Mouse (Mus musculus): ENCODE measurements around the gene Armcx4. TPM values are rescaled to one million over a fixed set of nuclear protein-coding genes. Genes with fewer than 3 reads are reported as not detected.

Armcx4 gene
- 0.70 and 0.73 TPM in 2 replicates for polyA plus RNA-seq (2012; rRNA removed)

DNA sequence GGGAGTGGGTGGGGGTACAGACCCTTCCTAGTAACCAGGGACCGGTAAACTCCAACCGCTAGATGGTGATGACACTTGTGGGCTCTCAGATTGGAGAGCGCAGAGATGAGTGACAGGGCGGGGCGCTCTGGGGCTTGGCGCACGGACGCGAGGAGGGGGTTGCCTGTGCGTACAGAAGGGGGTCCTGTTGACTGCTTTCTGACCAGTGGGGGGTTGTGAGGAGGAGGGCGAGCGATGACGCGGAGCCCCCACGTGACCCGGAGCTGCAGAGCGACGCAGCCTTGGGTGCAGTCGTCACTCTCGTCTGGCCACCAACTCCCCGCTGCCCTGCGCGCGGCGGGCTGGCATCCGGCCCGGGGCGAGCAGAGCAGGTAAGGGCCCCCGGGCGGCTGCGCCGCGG lies at the start of gene Armcx4:
TSS of gene Armcx4 (plus strand) at position 253 of the 400 bp plus-strand sequence.
- no peaks in the 10 kb centered on the region for H3K27me3 ChIP-seq (ENCODE audit: control insufficient read depth, insufficient read depth, low read length)
- H3K4me3 ChIP-seq (ENCODE audit: control insufficient read depth, insufficient read depth, low read length) = peak within 1 kb of the TSS; percentile 96
- no peak within 1 kb of the TSS for H3K27ac ChIP-seq (ENCODE audit: control insufficient read depth, insufficient read depth, low read length)
- peak; percentile 46 for DNase-seq
- H3K36me3 ChIP-seq (ENCODE audit: control insufficient read depth, insufficient read depth, low read length) = no peaks in the 10 kb centered on the region
- peaks cover 3% of the 10 kb centered on the region; the same call in 1 of the 2 replicates for H3K4me1 ChIP-seq (replicated peaks; ENCODE audit: control insufficient read depth, insufficient read depth, low read length)
- 3% methylated on average over 18 of the region's 33 CpGs for WGBS
- no peak for TF ChIP-seq POLR2A (IDR thresholded peaks at IDR 0.05; ENCODE audit: control insufficient read depth, extremely low read depth, insufficient read depth, low read length, poor library complexity)
- no peak for TF ChIP-seq CTCF (IDR thresholded peaks at IDR 0.05; ENCODE audit: borderline replicate concordance, control insufficient read depth, extremely low read depth, insufficient read depth, low read length, poor library complexity)

DNA sequence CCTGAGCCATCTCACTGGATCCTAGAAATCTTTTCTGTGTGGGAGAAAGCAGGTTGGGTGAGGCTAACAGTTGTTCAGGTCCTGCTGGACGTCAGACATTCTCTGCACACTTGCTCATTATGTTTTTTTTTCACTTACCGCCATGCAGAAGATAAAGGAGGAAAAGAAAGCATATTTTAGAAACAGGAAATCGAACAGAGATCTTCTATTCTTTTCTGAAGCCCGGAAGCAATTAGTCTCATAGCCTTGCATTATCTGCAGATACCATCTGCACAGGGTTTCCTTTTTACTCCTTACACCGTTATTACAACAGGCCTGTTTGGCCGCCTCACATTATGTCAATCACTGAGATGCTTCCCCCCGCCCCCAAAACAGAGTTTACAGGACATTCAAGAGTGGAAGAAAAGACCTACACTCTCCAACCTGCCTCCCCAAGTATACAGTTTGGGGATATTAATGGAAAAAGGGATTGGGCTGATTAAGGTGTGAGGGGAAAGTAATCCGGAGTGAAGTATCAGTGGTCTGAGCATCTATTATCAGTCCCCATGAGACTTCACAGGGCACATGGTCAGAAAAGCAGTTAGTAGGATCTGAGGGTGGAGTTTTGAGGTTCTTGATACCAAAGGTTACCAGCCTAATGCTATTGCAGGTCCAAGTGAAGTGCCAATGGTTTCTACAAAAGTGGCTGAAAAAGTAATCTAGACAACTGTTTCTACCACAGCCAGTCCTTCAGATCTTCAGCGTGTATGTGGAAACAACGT lies 45.1 kb upstream of the Armcx4 start:
- 12% methylated on average over 10 of the region's 10 CpGs for WGBS
- no peaks in the 10 kb centered on the region; the same call in 1 of the 2 replicates for H3K4me1 ChIP-seq (replicated peaks; ENCODE audit: control insufficient read depth, insufficient read depth, low read length)
- H3K27ac ChIP-seq (ENCODE audit: control insufficient read depth, insufficient read depth, low read length) = no peak overlapping the region
- no peaks in the 10 kb centered on the region for H3K27me3 ChIP-seq (ENCODE audit: control insufficient read depth, insufficient read depth, low read length)
- H3K4me3 ChIP-seq (ENCODE audit: control insufficient read depth, insufficient read depth, low read length) = no peak overlapping the region
- no peak for TF ChIP-seq POLR2A (IDR thresholded peaks at IDR 0.05; ENCODE audit: control insufficient read depth, extremely low read depth, insufficient read depth, low read length, poor library complexity)
- no peaks in the 10 kb centered on the region for H3K36me3 ChIP-seq (ENCODE audit: control insufficient read depth, insufficient read depth, low read length)
- DNase-seq = no peak

DNA sequence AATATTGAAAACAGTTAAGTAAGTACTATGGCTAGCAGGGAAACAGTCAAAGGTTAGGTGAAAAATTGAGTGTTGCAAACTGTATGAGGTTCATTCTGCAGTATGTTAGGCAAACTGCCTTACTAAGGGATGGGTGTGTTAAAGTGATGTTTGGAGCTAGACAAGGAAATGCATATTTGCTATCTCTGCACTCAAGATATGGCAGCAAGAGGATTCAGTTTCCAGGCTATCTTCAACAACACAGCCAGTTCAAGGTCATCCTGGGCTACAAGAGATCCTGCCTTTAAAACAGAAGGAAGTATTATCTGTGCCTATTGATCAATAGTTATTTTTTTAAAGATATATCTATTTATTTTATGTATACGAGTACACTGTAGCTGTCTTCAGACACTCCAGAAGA lies 40.0 kb upstream of the Armcx4 start:
- no peaks in the 10 kb centered on the region for H3K4me1 ChIP-seq (replicated peaks; ENCODE audit: control insufficient read depth, insufficient read depth, low read length)
- no peak for DNase-seq
- H3K36me3 ChIP-seq (ENCODE audit: control insufficient read depth, insufficient read depth, low read length) = no peaks in the 10 kb centered on the region
- 83% methylated on average over 1 of the region's 1 CpGs for WGBS
- TF ChIP-seq POLR2A (IDR thresholded peaks at IDR 0.05; ENCODE audit: control insufficient read depth, extremely low read depth, insufficient read depth, low read length, poor library complexity) = no peak
- TF ChIP-seq CTCF (IDR thresholded peaks at IDR 0.05; ENCODE audit: borderline replicate concordance, control insufficient read depth, extremely low read depth, insufficient read depth, low read length, poor library complexity) = no peak
- no peak overlapping the region for H3K4me3 ChIP-seq (ENCODE audit: control insufficient read depth, insufficient read depth, low read length)
- H3K27me3 ChIP-seq (ENCODE audit: control insufficient read depth, insufficient read depth, low read length) = no peaks in the 10 kb centered on the region
- H3K27ac ChIP-seq (ENCODE audit: control insufficient read depth, insufficient read depth, low read length) = no peak overlapping the region

DNA sequence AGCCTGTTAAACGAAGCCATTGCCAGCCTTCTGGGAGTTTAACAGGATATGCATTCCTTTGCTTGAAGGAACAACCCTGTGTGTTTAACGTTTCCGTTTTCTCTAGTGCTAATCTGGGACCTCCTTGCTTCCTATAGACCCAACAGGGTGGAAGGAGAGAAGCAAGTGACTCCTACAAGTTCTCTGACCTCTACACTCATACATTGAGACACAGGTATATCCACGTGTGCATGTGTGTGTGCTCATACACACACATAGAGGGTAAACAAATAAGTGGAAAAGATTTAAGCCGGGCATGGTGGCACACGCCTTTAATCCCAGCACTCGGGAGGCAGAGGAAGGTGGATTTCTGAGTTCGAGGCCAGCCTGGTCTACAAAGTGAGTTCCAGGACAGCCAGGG lies 38.9 kb upstream of the Armcx4 start:
- H3K27me3 ChIP-seq (ENCODE audit: control insufficient read depth, insufficient read depth, low read length) = no peaks in the 10 kb centered on the region
- no peak overlapping the region for H3K27ac ChIP-seq (ENCODE audit: control insufficient read depth, insufficient read depth, low read length)
- H3K36me3 ChIP-seq (ENCODE audit: control insufficient read depth, insufficient read depth, low read length) = no peaks in the 10 kb centered on the region
- no peak for TF ChIP-seq POLR2A (IDR thresholded peaks at IDR 0.05; ENCODE audit: control insufficient read depth, extremely low read depth, insufficient read depth, low read length, poor library complexity)
- TF ChIP-seq CTCF (IDR thresholded peaks at IDR 0.05; ENCODE audit: borderline replicate concordance, control insufficient read depth, extremely low read depth, insufficient read depth, low read length, poor library complexity) = no peak
- no peak for DNase-seq
- no peak overlapping the region for H3K4me3 ChIP-seq (ENCODE audit: control insufficient read depth, insufficient read depth, low read length)
- H3K4me1 ChIP-seq (replicated peaks; ENCODE audit: control insufficient read depth, insufficient read depth, low read length) = no peaks in the 10 kb centered on the region
- 78% methylated on average over 8 of the region's 8 CpGs for WGBS

DNA sequence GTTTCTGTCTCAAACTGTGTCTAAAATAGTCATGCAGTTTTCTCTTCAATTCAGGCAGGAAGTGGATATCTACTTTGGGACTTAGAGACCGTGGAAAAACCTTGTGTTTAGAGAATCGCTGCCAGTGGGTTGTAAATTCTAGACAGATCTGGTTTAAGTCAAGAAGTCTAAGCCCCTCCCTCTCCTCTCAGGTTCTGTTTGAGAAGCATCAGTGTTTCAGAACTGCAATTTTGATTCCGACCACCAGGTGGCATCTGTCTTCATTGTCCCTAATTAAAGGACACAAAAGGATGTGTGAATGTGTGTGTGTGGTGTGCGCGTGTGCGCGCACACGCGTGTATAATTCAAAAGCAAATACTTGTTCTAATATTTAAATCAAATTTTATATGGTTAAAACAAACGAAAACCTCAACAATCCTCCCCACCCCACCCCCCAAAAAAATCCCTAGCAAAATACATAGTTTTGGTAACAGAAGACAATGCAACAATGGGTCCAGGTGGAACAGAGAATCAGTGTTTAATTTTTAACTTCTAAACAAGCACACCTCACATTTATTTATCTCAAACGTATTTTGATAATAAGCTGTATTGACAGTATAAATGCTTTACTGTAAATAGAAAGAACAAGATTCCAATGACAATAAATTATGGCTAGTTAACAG lies 38.2 kb upstream of the Armcx4 start:
- under 1% methylated on average over 11 of the region's 11 CpGs for WGBS
- Histone ChIP-seq H3K27me3 (ENCODE audit: control insufficient read depth, insufficient read depth, low read length) (no peaks in the 10 kb centered on the region), H3K4me3 (ENCODE audit: control insufficient read depth, insufficient read depth, low read length) (no peak overlapping the region), H3K4me1 (replicated peaks; ENCODE audit: control insufficient read depth, insufficient read depth, low read length) (no peaks in the 10 kb centered on the region), H3K36me3 (ENCODE audit: control insufficient read depth, insufficient read depth, low read length) (no peaks in the 10 kb centered on the region), H3K27ac (ENCODE audit: control insufficient read depth, insufficient read depth, low read length) (no peak overlapping the region)
- no peak for TF ChIP-seq CTCF (IDR thresholded peaks at IDR 0.05; ENCODE audit: borderline replicate concordance, control insufficient read depth, extremely low read depth, insufficient read depth, low read length, poor library complexity)
- TF ChIP-seq POLR2A (IDR thresholded peaks at IDR 0.05; ENCODE audit: control insufficient read depth, extremely low read depth, insufficient read depth, low read length, poor library complexity) = no peak
- peak; percentile 74 for DNase-seq

DNA sequence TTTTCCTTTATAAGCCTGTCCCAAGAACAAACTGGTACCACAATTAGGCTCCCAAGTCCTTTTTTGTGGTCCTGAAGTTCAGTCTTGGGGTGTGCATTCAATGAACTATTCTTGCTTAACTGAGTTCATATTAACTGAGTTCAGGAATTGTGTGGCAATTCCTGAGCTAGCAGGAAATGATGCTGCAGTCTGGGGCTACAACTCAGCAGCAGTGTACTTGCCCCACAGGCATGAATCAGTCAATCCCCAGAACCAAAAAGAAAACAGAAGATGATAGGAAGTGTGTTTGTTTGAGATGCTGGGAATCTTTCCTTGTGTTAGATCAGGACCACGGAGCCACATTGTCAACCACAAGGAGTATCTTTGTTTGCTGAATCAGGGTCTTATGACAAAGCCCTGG lies 34.3 kb upstream of the Armcx4 start:
- H3K27me3 ChIP-seq (ENCODE audit: control insufficient read depth, insufficient read depth, low read length) = no peaks in the 10 kb centered on the region
- TF ChIP-seq CTCF (IDR thresholded peaks at IDR 0.05; ENCODE audit: borderline replicate concordance, control insufficient read depth, extremely low read depth, insufficient read depth, low read length, poor library complexity) (no peak), POLR2A (IDR thresholded peaks at IDR 0.05; ENCODE audit: control insufficient read depth, extremely low read depth, insufficient read depth, low read length, poor library complexity) (no peak)
- no peaks in the 10 kb centered on the region for H3K4me1 ChIP-seq (replicated peaks; ENCODE audit: control insufficient read depth, insufficient read depth, low read length)
- DNase-seq = no peak
- no peak overlapping the region for H3K27ac ChIP-seq (ENCODE audit: control insufficient read depth, insufficient read depth, low read length)
- H3K36me3 ChIP-seq (ENCODE audit: control insufficient read depth, insufficient read depth, low read length) = no peaks in the 10 kb centered on the region
- 35% methylated on average over 1 of the region's 1 CpGs for WGBS
- H3K4me3 ChIP-seq (ENCODE audit: control insufficient read depth, insufficient read depth, low read length) = no peak overlapping the region
